Mouse (Mus musculus) duodenum, adult 2 months (tissue): ENCODE data around the gene Olfr669. TPM values are rescaled to one million over a fixed set of nuclear protein-coding genes. Genes with fewer than 3 reads are reported as not detected.

Experiments
- polyA plus RNA-seq: library from polyadenylated mRNA; depleted of rRNA; stranded (reverse); fragments of >200 nt; gene quantifications from 2 replicates; pipeline ENCODE4 v1.2.3, GENCODE M21; 2012; ENCODE audit warnings: low replicate concordance; rRNA removed

Gene Olfr669
- not detected in 2 replicates for polyA plus RNA-seq

DNA sequence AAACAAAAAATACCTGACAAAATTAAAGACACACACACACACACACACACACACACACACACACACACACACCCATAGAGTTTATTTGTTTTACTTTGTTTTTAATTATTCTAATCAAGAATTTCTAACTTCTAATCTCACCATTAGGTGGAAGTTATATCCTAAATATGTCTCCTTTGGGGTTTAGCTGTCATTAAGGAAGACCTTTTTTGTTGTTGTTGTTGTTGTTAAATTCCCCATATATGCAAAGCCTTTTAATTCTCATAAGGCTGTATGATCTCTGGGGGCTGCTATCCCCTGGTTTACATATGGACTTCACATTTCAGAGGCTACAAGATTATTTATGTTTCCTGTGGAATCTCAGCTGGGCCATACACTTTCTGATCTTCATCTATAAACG lies at the start of gene Olfr669:
Olfr669 (plus strand) TSS at position 301 of the 400 bp plus-strand sequence.

DNA sequence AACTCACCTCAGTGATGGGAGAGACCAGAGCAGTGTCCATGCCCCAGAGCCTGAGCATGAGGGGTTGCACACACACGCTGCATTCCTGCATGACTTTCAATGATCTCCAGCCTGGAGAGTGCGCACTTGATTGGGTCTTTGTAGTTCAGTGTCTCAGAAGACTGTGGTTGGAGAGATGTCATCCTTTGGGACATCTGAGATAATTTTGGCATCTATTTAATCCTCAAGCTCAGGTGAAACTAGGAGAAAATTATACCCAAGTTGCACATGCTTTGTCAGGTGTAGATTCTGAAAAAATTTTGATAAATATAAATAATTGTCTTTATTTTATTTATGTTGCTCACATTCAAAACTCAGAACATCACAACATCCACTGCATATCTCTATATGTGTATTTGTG lies 38.2 kb upstream of the Olfr669 start, which contains the start of gene Olfr666:
Olfr666 (minus strand) TSS at position 101 of the 400 bp plus-strand sequence.

DNA sequence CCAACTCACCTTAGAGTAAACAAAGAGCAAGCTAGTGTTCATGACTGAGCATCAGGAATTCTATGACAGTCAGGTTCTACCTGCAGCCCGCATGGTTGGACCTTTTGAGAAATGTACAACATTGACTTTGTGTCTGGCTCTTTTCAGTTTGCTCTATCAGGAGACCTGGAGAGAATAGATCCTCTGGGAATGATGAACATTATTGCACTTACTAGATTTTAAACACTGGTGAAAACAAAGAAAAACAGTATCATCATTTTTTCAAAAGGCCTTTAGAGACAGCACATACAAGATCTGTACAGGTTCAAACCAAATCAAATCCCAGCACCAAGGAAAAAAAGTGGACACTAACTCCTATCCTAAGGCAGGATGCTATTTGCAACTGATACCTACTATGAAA lies 12.7 kb upstream of the Olfr669 start, which contains the start of gene Olfr667:
Olfr667 (minus strand) TSS at position 101 of the 400 bp plus-strand sequence.

DNA sequence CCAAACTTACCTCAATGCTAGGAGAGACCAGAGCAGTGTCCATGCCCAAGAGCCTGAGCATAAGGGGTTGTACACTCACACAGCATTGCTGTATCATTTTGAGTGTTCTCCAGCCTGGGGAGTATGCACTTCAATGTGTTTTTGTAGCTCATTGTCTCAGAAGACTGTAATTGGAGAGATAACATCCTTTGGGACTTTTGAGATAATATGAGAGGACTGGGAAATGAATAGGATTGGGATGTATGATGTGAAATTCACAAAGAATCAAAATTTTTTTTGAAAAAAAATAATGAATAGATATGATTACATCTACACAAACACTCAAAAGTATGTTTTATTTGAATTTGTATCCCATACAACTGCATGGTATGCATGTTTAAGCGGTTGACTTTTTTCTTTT lies 6.1 kb upstream of the Olfr669 start, which contains the start of gene Olfr668:
Olfr668 (minus strand) TSS at position 101 of the 400 bp plus-strand sequence.

DNA sequence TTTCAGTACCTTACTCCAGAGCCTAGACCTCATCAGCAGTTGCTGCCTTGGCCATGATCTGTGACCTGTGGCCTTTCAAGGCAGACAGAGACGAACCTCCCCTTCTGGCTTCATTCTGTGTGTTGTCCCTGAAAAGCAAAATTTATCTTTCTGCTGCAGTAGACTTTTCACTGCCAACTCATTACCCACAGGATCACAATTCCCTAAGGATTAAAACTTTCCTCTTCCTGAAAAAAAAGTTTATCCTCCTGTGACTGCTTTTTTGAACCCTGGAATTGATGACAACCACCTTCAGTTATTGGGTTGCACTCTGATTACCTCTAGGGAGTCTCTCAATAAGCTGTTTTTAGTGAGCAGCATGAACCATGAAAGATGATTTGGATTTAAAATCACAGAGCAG lies 28.5 kb downstream of the Olfr669 start, which contains the start of gene Olfr670:
Olfr670 (minus strand) TSS at position 101 of the 400 bp plus-strand sequence.

GRCm38 (mm10) chr7:104979026-104979425 lies 45.0 kb downstream of the Olfr669 start, which contains the start of gene Olfr671:
Olfr671 (minus strand) TSS chr7:104979126.

Other genes with a start within 250 kb of the Olfr669 start
- gene Olfr661, start 247.7 kb upstream of the Olfr669 start, polyA plus RNA-seq = not detected in 2 replicates
- not detected in 2 replicates for gene Usp17le, start 156.8 kb upstream of the Olfr669 start, polyA plus RNA-seq
- not detected in 2 replicates for gene Usp17lb, start 91.6 kb upstream of the Olfr669 start, polyA plus RNA-seq
- gene Usp17la, start 77.2 kb upstream of the Olfr669 start, polyA plus RNA-seq = not detected in 2 replicates
- not detected in 2 replicates for gene Olfr665, start 56.2 kb upstream of the Olfr669 start, polyA plus RNA-seq
- not detected in 2 replicates for gene Olfr666, start 38.3 kb upstream of the Olfr669 start, polyA plus RNA-seq
- gene Olfr667, start 12.8 kb upstream of the Olfr669 start, polyA plus RNA-seq = not detected in 2 replicates
- gene Olfr668, start 6.2 kb upstream of the Olfr669 start, polyA plus RNA-seq = not detected in 2 replicates
- gene Olfr670, start 28.4 kb downstream of the Olfr669 start, polyA plus RNA-seq = not detected in 2 replicates
- not detected in 2 replicates for gene Olfr671, start 44.9 kb downstream of the Olfr669 start, polyA plus RNA-seq
- gene Olfr672, start 67.8 kb downstream of the Olfr669 start, polyA plus RNA-seq = not detected in 2 replicates
- not detected in 2 replicates for gene Olfr675, start 94.2 kb downstream of the Olfr669 start, polyA plus RNA-seq
- not detected in 2 replicates for gene Olfr676, start 98.5 kb downstream of the Olfr669 start, polyA plus RNA-seq
- gene Olfr677, start 117.1 kb downstream of the Olfr669 start, polyA plus RNA-seq = not detected in 2 replicates
- gene Olfr678, start 130.2 kb downstream of the Olfr669 start, polyA plus RNA-seq = not detected in 2 replicates
- gene Olfr679, start 147.0 kb downstream of the Olfr669 start, polyA plus RNA-seq = not detected in 2 replicates
- gene Olfr680-ps1, start 158.6 kb downstream of the Olfr669 start, polyA plus RNA-seq = not detected in 2 replicates
- gene Olfr681, start 182.6 kb downstream of the Olfr669 start, polyA plus RNA-seq = not detected in 2 replicates
- gene Olfr683, start 212.8 kb downstream of the Olfr669 start, polyA plus RNA-seq = not detected in 2 replicates
- not detected in 2 replicates for gene Olfr684, start 229.4 kb downstream of the Olfr669 start, polyA plus RNA-seq